Mouse (Mus musculus) stomach, embryonic 14.5 days (tissue): ENCODE data around the gene Tmprss2. TPM values are rescaled to one million over a fixed set of nuclear protein-coding genes. Genes with fewer than 3 reads are reported as not detected.
A peak's percentile ranks its signal among the peaks of the same experiment; 100 is the strongest.

ENCODE experiments used
- ATAC-seq: fragments of 200-750 bp; cut with Nextera tagmentation; 2 replicates; pipeline ENCODE4 v1.8.0; 2017; ENCODE audit warnings: low read depth, moderate TSS enrichment; ENCODE audit not compliant: insufficient number of reproducible peaks, insufficient read depth, low FRiP score
- H3K27ac ChIP-seq: fragments of 300-500 bp; sonication (generic); 2 replicates; pipeline ENCODE4 v1.5.1; 2014; ENCODE audit warnings: mild to moderate bottlenecking, low read length, moderate library complexity, mixed read lengths
- H3K27me3 ChIP-seq: fragments of 300-500 bp; sonication (generic); 2 replicates; pipeline ENCODE4 v1.6.1; 2014; ENCODE audit warnings: low read length, control low read depth, mixed read lengths; ENCODE audit not compliant: control insufficient read depth, insufficient read depth
- H3K36me3 ChIP-seq: fragments of 300-500 bp; sonication (generic); 2 replicates; pipeline ENCODE4 v1.6.1; 2014; ENCODE audit warnings: mild to moderate bottlenecking, control low read depth, low read length, moderate library complexity, mixed read lengths; ENCODE audit not compliant: control insufficient read depth, insufficient read depth
- H3K4me1 ChIP-seq: fragments of 300-500 bp; sonication (generic); 2 replicates; pipeline ENCODE4 v1.6.1; 2014; ENCODE audit warnings: low read length, control low read depth, mixed read lengths; ENCODE audit not compliant: control insufficient read depth, insufficient read depth
- H3K4me2 ChIP-seq: fragments of 300-500 bp; sonication (generic); replicated peaks from 2 replicates; pipeline ENCODE4 v1.6.1; 2014; ENCODE audit warnings: low read depth, low read length, control low read depth
- H3K4me3 ChIP-seq: fragments of 300-500 bp; sonication (generic); 2 replicates; pipeline ENCODE4 v1.5.1; 2014; ENCODE audit warnings: low read depth, low read length, control low read depth
- H3K9ac ChIP-seq: fragments of 300-500 bp; sonication (generic); replicated peaks from 2 replicates; pipeline ENCODE4 v1.6.1; 2014; ENCODE audit warnings: low read depth, mild to moderate bottlenecking, control low read depth, low read length, moderate library complexity, mixed read lengths
- H3K9me3 ChIP-seq: fragments of 300-500 bp; sonication (generic); 2 replicates; pipeline ENCODE4 v1.6.1; 2016; ENCODE audit warnings: low read depth, low read length, control low read depth; ENCODE audit not compliant: control insufficient read depth
- WGBS: fragments of 180-500 bp; shearing (Covaris S2); extraction: QIAGEN DNeasy Blood & Tissue Kit; methylation state at CpG from one replicate; pipeline ENCODE4 v1.1.7; 2014; 5-methylcytosine and 5-hydroxymethylcytosine counted together
- polyA plus RNA-seq: library from polyadenylated mRNA; unstranded; fragments of >200 nt; fragmentation: Nextera tagmentation; extraction: Ambion mirVana; gene quantifications from 2 replicates; pipeline ENCODE4 v1.2.1, GENCODE M21; 2014

Gene Tmprss2
- 33.4 and 34.3 TPM in 2 replicates for polyA plus RNA-seq

GRCm38 (mm10) chr16:97610939-97611338 lies at the start of gene Tmprss2:
Gene Tmprss2 (minus strand): TSS chr16:97611195.
- H3K9me3 ChIP-seq, result no peaks in the 10 kb centered on the region
- H3K4me2 ChIP-seq, result peak within 1 kb of the TSS; percentile 59
- 0 out of 2 replicates have a peak, but pooled peaks cover 6% of the 10 kb centered on the region for H3K4me1 ChIP-seq
- WGBS, result under 1% methylated on average over 30 of the region's 30 CpGs
- H3K9ac ChIP-seq, result peak within 1 kb of the TSS; percentile 43
- peak within 1 kb of the TSS; percentile 16; the same call in 1 of the 2 replicates for H3K27ac ChIP-seq
- H3K36me3 ChIP-seq, result no peaks in the 10 kb centered on the region
- H3K4me3 ChIP-seq, result peak within 1 kb of the TSS; percentile 43
- peak; percentile 82 for ATAC-seq
- H3K27me3 ChIP-seq, result peaks cover 11% of the 10 kb centered on the region; the same call in 1 of the 2 replicates

GRCm38 (mm10) chr16:97659225-97659658 lies 48.2 kb upstream of the Tmprss2 start:
- no peaks in the 10 kb centered on the region for H3K36me3 ChIP-seq
- H3K4me1 ChIP-seq, result no peaks in the 10 kb centered on the region; the same call in 1 of the 2 replicates
- ATAC-seq, result peak; percentile 96
- H3K27me3 ChIP-seq, result no peaks in the 10 kb centered on the region
- no peak overlapping the region for H3K4me2 ChIP-seq
- no peak overlapping the region for H3K4me3 ChIP-seq
- H3K9ac ChIP-seq, result no peak overlapping the region
- H3K9me3 ChIP-seq, result no peaks in the 10 kb centered on the region
- 30% methylated on average over 1 of the region's 1 CpGs for WGBS
- peak overlapping the region; percentile 88 for H3K27ac ChIP-seq

GRCm38 (mm10) chr16:97658481-97658880 lies 47.5 kb upstream of the Tmprss2 start:
- Histone ChIP-seq H3K27ac (peak overlapping the region; percentile 88), H3K4me1 (no peaks in the 10 kb centered on the region; the same call in 1 of the 2 replicates), H3K27me3 (no peaks in the 10 kb centered on the region), H3K9me3 (no peaks in the 10 kb centered on the region), H3K36me3 (no peaks in the 10 kb centered on the region), H3K9ac (no peak overlapping the region), H3K4me3 (no peak overlapping the region), H3K4me2 (no peak overlapping the region)
- ATAC-seq, result no peak
- 49% methylated on average over 6 of the region's 6 CpGs for WGBS

DNA sequence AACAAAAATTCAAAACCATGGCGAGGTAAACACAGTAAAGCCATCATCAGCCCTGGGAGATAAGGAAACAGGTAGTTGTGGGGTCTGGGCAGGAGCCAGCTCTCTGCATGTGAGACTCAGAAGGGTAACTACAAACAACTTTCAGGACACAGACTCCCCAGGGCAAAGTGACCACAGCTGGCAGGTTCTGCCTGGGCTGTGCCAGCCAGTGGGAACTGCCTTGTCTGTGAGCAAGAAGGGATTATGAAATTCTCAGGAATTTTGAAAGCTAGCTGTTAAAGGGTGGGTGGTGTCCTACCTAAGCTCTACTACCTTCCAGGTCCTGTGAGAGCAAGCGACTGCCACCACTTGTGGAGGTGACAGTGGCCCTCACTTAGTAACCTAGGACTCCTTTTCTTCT lies 44.8 kb upstream of the Tmprss2 start:
- WGBS, result 65% methylated on average over 2 of the region's 2 CpGs
- Histone ChIP-seq H3K4me3 (no peak overlapping the region), H3K4me1 (no peaks in the 10 kb centered on the region; the same call in 1 of the 2 replicates), H3K36me3 (no peaks in the 10 kb centered on the region), H3K27ac (no peak overlapping the region), H3K9ac (no peak overlapping the region), H3K4me2 (no peak overlapping the region), H3K27me3 (no peaks in the 10 kb centered on the region), H3K9me3 (no peaks in the 10 kb centered on the region)
- no peak for ATAC-seq

DNA sequence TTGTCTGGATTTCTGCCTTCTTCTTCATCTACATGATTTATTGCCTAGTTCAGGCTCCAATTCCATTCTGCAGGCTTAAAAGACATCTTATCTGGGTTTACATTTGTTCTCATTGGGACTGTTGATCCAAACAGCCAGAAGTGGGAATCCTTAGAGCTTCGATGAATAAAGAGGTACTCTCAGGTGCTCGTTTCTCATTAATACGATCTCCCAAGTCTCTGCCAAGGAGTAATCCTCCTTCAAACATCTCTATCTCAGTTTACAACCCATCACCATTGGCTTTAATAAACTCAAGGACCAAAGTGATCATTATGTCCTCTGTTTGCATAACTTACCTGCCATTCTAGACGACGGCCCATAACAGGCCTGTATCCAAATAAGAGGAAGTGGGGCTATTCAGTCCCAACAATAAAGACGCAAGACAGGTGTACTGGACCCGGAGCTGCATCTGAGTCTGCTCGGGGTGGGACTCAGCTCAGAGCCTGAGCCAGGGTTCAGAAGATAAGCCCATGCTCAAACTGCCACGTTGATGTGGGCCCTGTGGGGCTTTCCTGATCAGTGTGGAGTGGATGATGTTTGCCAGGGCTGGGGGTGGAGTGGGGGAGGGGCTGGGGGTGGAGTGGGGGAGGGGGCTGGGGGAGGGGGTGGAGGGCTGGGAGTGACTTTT lies 38.7 kb upstream of the Tmprss2 start:
- Histone ChIP-seq H3K4me1 (0 out of 2 replicates have a peak, but pooled peaks cover 2% of the 10 kb centered on the region), H3K27me3 (no peaks in the 10 kb centered on the region), H3K4me2 (no peak overlapping the region), H3K4me3 (no peak overlapping the region), H3K9me3 (no peaks in the 10 kb centered on the region), H3K27ac (no peak overlapping the region), H3K9ac (no peak overlapping the region), H3K36me3 (no peaks in the 10 kb centered on the region)
- WGBS, result 38% methylated on average over 9 of the region's 9 CpGs
- 0 out of 2 replicates have a peak, but pooled peaks have one; percentile 5 for ATAC-seq

GRCm38 (mm10) chr16:97644681-97645080 lies 33.7 kb upstream of the Tmprss2 start:
- Histone ChIP-seq H3K4me1 (0 out of 2 replicates have a peak, but pooled peaks cover under 1% of the 10 kb centered on the region), H3K9me3 (no peaks in the 10 kb centered on the region), H3K4me2 (no peak overlapping the region), H3K36me3 (no peaks in the 10 kb centered on the region), H3K9ac (no peak overlapping the region), H3K27ac (no peak overlapping the region), H3K4me3 (no peak overlapping the region), H3K27me3 (no peaks in the 10 kb centered on the region)
- no peak for ATAC-seq

GRCm38 (mm10) chr16:97639630-97640029 lies 28.6 kb upstream of the Tmprss2 start:
- Histone ChIP-seq H3K36me3 (no peaks in the 10 kb centered on the region), H3K27me3 (no peaks in the 10 kb centered on the region), H3K4me1 (no peaks in the 10 kb centered on the region), H3K4me2 (no peak overlapping the region), H3K9ac (no peak overlapping the region), H3K27ac (no peak overlapping the region), H3K9me3 (no peaks in the 10 kb centered on the region), H3K4me3 (no peak overlapping the region)
- no peak for ATAC-seq
- 88% methylated on average over 3 of the region's 3 CpGs for WGBS

DNA sequence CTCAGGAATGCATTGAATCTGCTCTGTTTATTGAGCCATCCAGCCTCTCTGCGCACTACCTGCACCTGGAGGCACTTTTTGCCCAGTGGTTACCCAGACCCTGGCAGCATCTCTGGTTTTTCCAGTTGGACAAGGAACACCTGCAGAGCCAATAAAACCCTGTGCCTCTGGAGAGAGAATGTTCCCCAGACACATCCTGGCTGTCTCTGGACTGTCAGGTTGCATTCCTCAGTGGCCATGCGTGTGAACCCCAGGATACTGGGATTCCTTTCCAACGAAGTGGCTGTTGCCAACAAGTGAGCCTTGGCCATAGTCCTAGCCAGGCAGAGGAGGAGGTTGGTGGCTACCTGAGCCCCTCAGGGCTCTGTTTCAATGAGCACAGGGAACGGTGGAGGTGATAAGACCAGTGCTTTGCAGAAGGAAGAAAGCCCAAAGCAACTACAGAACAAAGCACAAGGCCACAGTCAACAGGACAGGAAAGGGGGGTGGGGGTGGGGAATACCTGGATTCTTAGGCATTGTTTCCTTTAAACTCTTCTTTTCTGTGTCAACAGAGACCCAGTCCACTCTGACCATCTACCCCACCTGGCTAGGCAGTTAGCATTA lies 22.0 kb upstream of the Tmprss2 start:
- ATAC-seq, result no peak
- no peaks in the 10 kb centered on the region for H3K4me1 ChIP-seq
- H3K9me3 ChIP-seq, result no peaks in the 10 kb centered on the region
- H3K4me3 ChIP-seq, result no peak overlapping the region
- H3K4me2 ChIP-seq, result no peak overlapping the region
- H3K36me3 ChIP-seq, result no peaks in the 10 kb centered on the region
- no peaks in the 10 kb centered on the region for H3K27me3 ChIP-seq
- H3K27ac ChIP-seq, result no peak overlapping the region
- H3K9ac ChIP-seq, result no peak overlapping the region
- WGBS, result 52% methylated on average over 4 of the region's 4 CpGs
